Mouse (Mus musculus): Measurements from ENCODE around the gene Ten1. TPM values are rescaled to one million over a fixed set of nuclear protein-coding genes. Genes with fewer than 3 reads are reported as not detected.
A peak's percentile ranks its signal among the peaks of the same experiment; 100 is the strongest.

The Ten1 gene
- polyA plus RNA-seq, 1 experiment: 27.7 TPM

DNA sequence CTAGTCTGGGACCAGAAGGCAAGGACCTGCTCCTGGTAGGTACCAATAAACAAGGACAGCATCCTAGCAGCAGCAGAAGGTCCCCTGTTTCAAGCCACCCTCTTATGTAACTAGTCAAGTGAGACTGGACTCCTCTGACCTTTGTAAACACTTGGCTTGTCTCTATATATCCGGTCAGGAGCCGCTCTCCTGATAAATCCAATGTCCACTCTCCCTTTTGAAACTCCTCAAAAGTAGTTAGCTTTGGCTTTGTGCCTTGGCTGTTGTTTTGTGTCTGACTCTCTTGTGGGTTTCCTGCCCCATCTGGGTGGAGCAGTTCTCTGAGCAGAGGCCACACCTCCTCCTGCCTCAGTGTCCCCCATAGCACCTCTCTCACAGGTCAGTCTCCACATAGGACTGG lies 19.6 kb downstream of the Ten1 start:
- 19% methylated on average over 2 of the region's 2 CpGs for WGBS
- Histone ChIP-seq H3K4me3 (ENCODE audit: low read depth, low read length) (no peak overlapping the region), H3K4me1 (ENCODE audit: control insufficient read depth, insufficient read depth, insufficient read length, low read length) (peaks cover 29% of the 10 kb centered on the region), H3K36me3 (ENCODE audit: control insufficient read depth, insufficient read depth, low read length) (peaks cover 13% of the 10 kb centered on the region), H3K27me3 (ENCODE audit: control insufficient read depth, insufficient read depth, low read length) (no peaks in the 10 kb centered on the region), H3K27ac (ENCODE audit: insufficient read depth, low read depth, low read length) (peak overlapping the region; percentile 95)
- TF ChIP-seq POLR2A (IDR thresholded peaks at IDR 0.05; ENCODE audit: low read depth, low read length): no peak
- TF ChIP-seq CTCF (IDR thresholded peaks at IDR 0.05; ENCODE audit: extremely low read depth, insufficient read length, insufficient replicate concordance, low read depth, low read length): no peak

- TF ChIP-seq POLR2A (IDR thresholded peaks at IDR 0.05; ENCODE audit: low read depth, low read length) (no peak), CTCF (IDR thresholded peaks at IDR 0.05; ENCODE audit: extremely low read depth, insufficient read length, insufficient replicate concordance, low read depth, low read length) (no peak)
- no peaks in the 10 kb centered on the region for H3K27me3 ChIP-seq (ENCODE audit: control insufficient read depth, insufficient read depth, low read length)
- peaks cover 19% of the 10 kb centered on the region for H3K36me3 ChIP-seq (ENCODE audit: control insufficient read depth, insufficient read depth, low read length)
- WGBS: 9% methylated on average over 7 of the region's 7 CpGs
- peak overlapping the region; percentile 95 for H3K27ac ChIP-seq (ENCODE audit: insufficient read depth, low read depth, low read length)
- peaks cover 29% of the 10 kb centered on the region for H3K4me1 ChIP-seq (ENCODE audit: control insufficient read depth, insufficient read depth, insufficient read length, low read length)
- H3K4me3 ChIP-seq (ENCODE audit: low read depth, low read length): no peak overlapping the region
Observed at GRCm38 (mm10) chr11:116218737-116219400, 20.2 kb downstream of the Ten1 start.

GRCm38 (mm10) chr11:116219885-116220284 lies 21.2 kb downstream of the Ten1 start:
- TF ChIP-seq POLR2A (IDR thresholded peaks at IDR 0.05; ENCODE audit: low read depth, low read length) (no peak), CTCF (IDR thresholded peaks at IDR 0.05; ENCODE audit: extremely low read depth, insufficient read length, insufficient replicate concordance, low read depth, low read length) (peak; percentile 84; the same call in 1 of the 2 replicates)
- H3K27me3 ChIP-seq (ENCODE audit: control insufficient read depth, insufficient read depth, low read length): no peaks in the 10 kb centered on the region
- no peak overlapping the region for H3K4me3 ChIP-seq (ENCODE audit: low read depth, low read length)
- peaks cover 29% of the 10 kb centered on the region for H3K4me1 ChIP-seq (ENCODE audit: control insufficient read depth, insufficient read depth, insufficient read length, low read length)
- peak overlapping the region; percentile 95 for H3K27ac ChIP-seq (ENCODE audit: insufficient read depth, low read depth, low read length)
- WGBS: 13% methylated on average over 4 of the region's 4 CpGs
- H3K36me3 ChIP-seq (ENCODE audit: control insufficient read depth, insufficient read depth, low read length): peaks cover 25% of the 10 kb centered on the region

- TF ChIP-seq POLR2A (IDR thresholded peaks at IDR 0.05; ENCODE audit: low read depth, low read length) (no peak), CTCF (IDR thresholded peaks at IDR 0.05; ENCODE audit: extremely low read depth, insufficient read length, insufficient replicate concordance, low read depth, low read length) (no peak)
- Histone ChIP-seq H3K36me3 (ENCODE audit: control insufficient read depth, insufficient read depth, low read length) (peaks cover 32% of the 10 kb centered on the region), H3K27ac (ENCODE audit: insufficient read depth, low read depth, low read length) (no peak overlapping the region), H3K4me3 (ENCODE audit: low read depth, low read length) (peak overlapping the region; percentile 35), H3K4me1 (ENCODE audit: control insufficient read depth, insufficient read depth, insufficient read length, low read length) (peaks cover 21% of the 10 kb centered on the region), H3K27me3 (ENCODE audit: control insufficient read depth, insufficient read depth, low read length) (no peaks in the 10 kb centered on the region)
- WGBS: 59% methylated on average over 53 of the region's 53 CpGs
Observed at GRCm38 (mm10) chr11:116221931-116222739, 23.5 kb downstream of the Ten1 start.

DNA sequence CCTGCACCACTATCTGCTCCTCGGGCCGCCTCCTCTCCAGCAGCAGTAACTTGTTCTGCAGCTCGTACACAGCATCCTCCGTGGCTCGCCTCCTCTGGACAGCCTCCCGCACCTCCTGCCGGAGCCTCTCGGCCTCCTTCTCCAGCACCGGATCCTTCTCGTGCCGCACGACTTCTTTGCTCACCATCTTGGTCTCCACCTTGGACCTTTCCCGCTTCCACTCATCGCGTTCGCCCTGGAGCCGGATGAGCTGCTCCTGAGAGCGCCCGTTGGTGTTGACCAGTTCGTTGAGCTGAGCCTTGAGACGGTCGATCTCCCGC lies 24.0 kb downstream of the Ten1 start:
- TF ChIP-seq CTCF (IDR thresholded peaks at IDR 0.05; ENCODE audit: extremely low read depth, insufficient read length, insufficient replicate concordance, low read depth, low read length) (no peak), POLR2A (IDR thresholded peaks at IDR 0.05; ENCODE audit: low read depth, low read length) (no peak)
- 67% methylated on average over 23 of the region's 23 CpGs for WGBS
- Histone ChIP-seq H3K27ac (ENCODE audit: insufficient read depth, low read depth, low read length) (no peak overlapping the region), H3K36me3 (ENCODE audit: control insufficient read depth, insufficient read depth, low read length) (peaks cover 32% of the 10 kb centered on the region), H3K4me1 (ENCODE audit: control insufficient read depth, insufficient read depth, insufficient read length, low read length) (peaks cover 21% of the 10 kb centered on the region), H3K27me3 (ENCODE audit: control insufficient read depth, insufficient read depth, low read length) (no peaks in the 10 kb centered on the region), H3K4me3 (ENCODE audit: low read depth, low read length) (peak overlapping the region; percentile 35)

GRCm38 (mm10) chr11:116226414-116226813 lies 27.8 kb downstream of the Ten1 start:
- peaks cover 37% of the 10 kb centered on the region for H3K36me3 ChIP-seq (ENCODE audit: control insufficient read depth, insufficient read depth, low read length)
- TF ChIP-seq POLR2A (IDR thresholded peaks at IDR 0.05; ENCODE audit: low read depth, low read length): no peak
- TF ChIP-seq CTCF (IDR thresholded peaks at IDR 0.05; ENCODE audit: extremely low read depth, insufficient read length, insufficient replicate concordance, low read depth, low read length): peak; percentile 96; the same call in 1 of the 2 replicates
- no peaks in the 10 kb centered on the region for H3K4me1 ChIP-seq (ENCODE audit: control insufficient read depth, insufficient read depth, insufficient read length, low read length)
- no peak overlapping the region for H3K4me3 ChIP-seq (ENCODE audit: low read depth, low read length)
- H3K27ac ChIP-seq (ENCODE audit: insufficient read depth, low read depth, low read length): no peak overlapping the region
- 2% methylated on average over 2 of the region's 2 CpGs for WGBS
- H3K27me3 ChIP-seq (ENCODE audit: control insufficient read depth, insufficient read depth, low read length): no peaks in the 10 kb centered on the region

DNA sequence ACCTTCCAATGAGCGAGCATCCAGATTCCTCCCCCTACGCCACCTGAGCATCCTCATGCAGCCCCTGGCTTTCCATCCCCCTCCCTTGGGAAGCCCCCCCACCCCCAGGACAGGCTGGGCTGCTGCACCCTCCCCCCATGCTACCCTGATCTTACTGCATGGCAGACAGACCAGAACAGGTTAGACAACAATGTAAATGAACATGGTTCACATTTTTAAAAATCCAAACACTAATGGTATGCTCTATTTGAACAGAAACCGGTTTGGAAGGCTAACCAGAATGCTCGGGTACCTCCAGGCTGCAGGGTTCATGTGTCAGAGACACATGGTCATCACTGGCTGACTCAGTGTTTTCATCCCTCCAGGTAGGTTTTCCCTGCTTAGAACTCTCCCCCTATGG lies 30.0 kb downstream of the Ten1 start:
- TF ChIP-seq POLR2A (IDR thresholded peaks at IDR 0.05; ENCODE audit: low read depth, low read length): no peak
- TF ChIP-seq CTCF (IDR thresholded peaks at IDR 0.05; ENCODE audit: extremely low read depth, insufficient read length, insufficient replicate concordance, low read depth, low read length): no peak
- Histone ChIP-seq H3K36me3 (ENCODE audit: control insufficient read depth, insufficient read depth, low read length) (peaks cover 24% of the 10 kb centered on the region), H3K4me1 (ENCODE audit: control insufficient read depth, insufficient read depth, insufficient read length, low read length) (no peaks in the 10 kb centered on the region), H3K4me3 (ENCODE audit: low read depth, low read length) (no peak overlapping the region), H3K27ac (ENCODE audit: insufficient read depth, low read depth, low read length) (no peak overlapping the region), H3K27me3 (ENCODE audit: control insufficient read depth, insufficient read depth, low read length) (no peaks in the 10 kb centered on the region)
- WGBS: 73% methylated on average over 4 of the region's 4 CpGs

Data from small intestine, adult 2 months (tissue).